Comparison of ENCODE assay signal across 8 mouse cellular contexts in the genomic region with DNA sequence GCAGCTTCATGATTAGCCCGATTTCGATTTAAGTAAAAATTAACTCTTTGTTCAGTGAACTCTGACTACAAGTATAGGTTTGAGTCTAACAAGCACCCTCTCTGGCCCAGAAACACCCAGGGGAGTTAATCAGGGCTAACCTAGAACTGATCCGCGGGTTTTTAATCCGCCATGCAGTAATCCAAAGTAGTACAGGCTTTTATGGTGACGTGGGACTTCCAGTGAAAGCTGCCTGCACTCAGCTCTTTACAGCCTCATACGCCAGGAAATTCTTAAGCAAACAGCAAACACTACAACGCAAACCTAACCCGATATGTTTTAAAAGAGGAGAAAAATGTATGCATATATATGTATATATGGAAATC. TPM values are rescaled to one million over a fixed set of nuclear protein-coding genes. Genes with fewer than 3 reads are reported as not detected.
DNase-seq lines count a peak whose midpoint lies in the region; ATAC-seq lines count a peak whose summit lies in the region.

No protein-coding gene starts in this region.

- H3K4me3 ChIP-seq in kidney, embryonic 14.5 days (ENCODE audit: low read length), result peak overlapping the region; percentile 98
- H3K4me3 ChIP-seq in brown adipose tissue, adult 24 weeks (ENCODE audit: insufficient read depth, low read depth, low read length), result peak overlapping the region; percentile 72
- H3K4me3 ChIP-seq in hindbrain, embryonic 12.5 days, result peak overlapping the region; percentile 39
- peak overlapping the region; percentile 96 for H3K4me3 ChIP-seq in midbrain, embryonic 14.5 days (replicated peaks; ENCODE audit: low read depth, low read length)

- peak overlapping the region; percentile 18; the same call in 1 of the 2 replicates for H3K27ac ChIP-seq in kidney, embryonic 14.5 days (ENCODE audit: low read depth, low read length)
- peak overlapping the region; percentile 54; the same call in 1 of the 2 replicates for H3K27ac ChIP-seq in brown adipose tissue, adult 24 weeks (replicated peaks; ENCODE audit: low read depth, low read length)
- 0 out of 2 replicates have a peak overlapping the region, but pooled peaks have one; percentile 30 for H3K27ac ChIP-seq in hindbrain, embryonic 12.5 days
- no peak overlapping the region for H3K27ac ChIP-seq in midbrain, embryonic 14.5 days (replicated peaks; ENCODE audit: low read depth, low read length)

- H3K27me3 ChIP-seq in kidney, embryonic 14.5 days (ENCODE audit: control insufficient read depth, insufficient read depth, low read length), result no peaks in the 10 kb centered on the region
- H3K27me3 ChIP-seq in hindbrain, embryonic 12.5 days, result no peaks in the 10 kb centered on the region
- no peaks in the 10 kb centered on the region for H3K27me3 ChIP-seq in midbrain, embryonic 14.5 days (ENCODE audit: control insufficient read depth, insufficient read depth, low read length)

- no peak for ATAC-seq in kidney, embryonic 14.5 days (ENCODE audit: low FRiP score, low TSS enrichment)
- ATAC-seq in hindbrain, embryonic 12.5 days (ENCODE audit: low FRiP score), result no peak
- no peak for ATAC-seq in midbrain, embryonic 14.5 days (ENCODE audit: low FRiP score, low TSS enrichment)

- no peak for DNase-seq in kidney, postnatal 14 days
- no peak for DNase-seq in midbrain, embryonic 14.5 days
- no peak for DNase-seq in thymus, postnatal 0 days (ENCODE audit: low spot score)
- DNase-seq in urinary bladder, postnatal 10 days (ENCODE audit: low spot score), result no peak
- no peak for DNase-seq in gastrocnemius, adult 8-10 months (ENCODE audit: low spot score in 2 of 2)

- H3K4me2 ChIP-seq in kidney, embryonic 14.5 days (replicated peaks; ENCODE audit: low read depth, low read length), result peak overlapping the region; percentile 52
- peak overlapping the region; percentile 94 for H3K4me2 ChIP-seq in hindbrain, embryonic 12.5 days (replicated peaks)
- H3K4me2 ChIP-seq in midbrain, embryonic 14.5 days (ENCODE audit: low read length), result peak overlapping the region; percentile 99

- H3K36me3 ChIP-seq in kidney, embryonic 14.5 days (ENCODE audit: control insufficient read depth, insufficient read depth, low read length), result no peaks in the 10 kb centered on the region
- H3K36me3 ChIP-seq in hindbrain, embryonic 12.5 days, result no peaks in the 10 kb centered on the region
- H3K36me3 ChIP-seq in midbrain, embryonic 14.5 days (ENCODE audit: control insufficient read depth, insufficient read depth, low read length), result no peaks in the 10 kb centered on the region

- H3K4me1 ChIP-seq in kidney, embryonic 14.5 days (ENCODE audit: control insufficient read depth, insufficient read depth, low read length), result 0 out of 2 replicates have a peak, but pooled peaks cover 3% of the 10 kb centered on the region
- H3K4me1 ChIP-seq in brown adipose tissue, adult 24 weeks (ENCODE audit: control insufficient read depth, insufficient read depth, insufficient read length, low read length), result no peaks in the 10 kb centered on the region
- H3K4me1 ChIP-seq in hindbrain, embryonic 12.5 days, result peaks cover 11% of the 10 kb centered on the region
- H3K4me1 ChIP-seq in midbrain, embryonic 14.5 days (ENCODE audit: control insufficient read depth, insufficient read depth, low read length), result 0 out of 2 replicates have a peak, but pooled peaks cover 3% of the 10 kb centered on the region

- WGBS in kidney, embryonic 14.5 days, result 12% methylated on average over 9 of the region's 9 CpGs
- 20% methylated on average over 9 of the region's 9 CpGs for WGBS in hindbrain, embryonic 12.5 days
- 11% methylated on average over 9 of the region's 9 CpGs for WGBS in midbrain, embryonic 14.5 days

- H3K9ac ChIP-seq in kidney, embryonic 14.5 days (ENCODE audit: low read depth, low read length), result peak overlapping the region; percentile 31; the same call in 1 of the 2 replicates
- peak overlapping the region; percentile 38; the same call in 1 of the 2 replicates for H3K9ac ChIP-seq in hindbrain, embryonic 12.5 days
- peak overlapping the region; percentile 25; the same call in 1 of the 2 replicates for H3K9ac ChIP-seq in midbrain, embryonic 14.5 days (replicated peaks; ENCODE audit: low read length)

- no peaks in the 10 kb centered on the region for H3K9me3 ChIP-seq in kidney, embryonic 14.5 days (ENCODE audit: control insufficient read depth, low read length)
- H3K9me3 ChIP-seq in hindbrain, embryonic 12.5 days (replicated peaks), result no peaks in the 10 kb centered on the region
- no peaks in the 10 kb centered on the region for H3K9me3 ChIP-seq in midbrain, embryonic 14.5 days (ENCODE audit: control insufficient read depth, low read length)

RNA-seq across cellular contexts. Expression of a gene that starts 0.9 kb away (rescaled TPM):
- polyA plus RNA-seq in kidney, embryonic 14.5 days (2014; fragmentation: Nextera tagmentation; extraction: Ambion mirVana), result 11.7 and 17.7 TPM in 2 replicates
- polyA plus RNA-seq in brown adipose tissue, adult 24 weeks (2012; ENCODE audit: insufficient read depth, insufficient read length, missing spikeins), result 2.2 and 4.2 TPM in 2 replicates
- 13.6 and 14.6 TPM in 2 replicates for polyA plus RNA-seq in hindbrain, embryonic 12.5 days (2016; fragmentation: Nextera tagmentation; extraction: Ambion mirVana)
- 4.1 and 5.3 TPM in 2 replicates for polyA plus RNA-seq in midbrain, embryonic 14.5 days (2014; fragmentation: Nextera tagmentation; extraction: Ambion mirVana)
- polyA plus RNA-seq in thymus, postnatal 0 days (2015; fragmentation: Nextera tagmentation; extraction: Ambion mirVana), result 7.1 and 7.5 TPM in 2 replicates
- total RNA-seq in gastrocnemius, adult 8-10 months (2022), result 10 to 100 TPM; 11.1 to 16.3 (median 12.9) TPM

Comparison
In these comparisons a context has a peak if more than half of its experiments do, and no peak if none do; other contexts are left out.
1. H3K4me3 ChIP-seq: peak in every context shown above with its lines; median percentile 98 in kidney, embryonic 14.5 days; 96 in midbrain, embryonic 14.5 days; 72 in brown adipose tissue, adult 24 weeks; 39 in hindbrain, embryonic 12.5 days.